Mouse (Mus musculus): Measurements from ENCODE around the gene Ykt6. TPM values are rescaled to one million over a fixed set of nuclear protein-coding genes. Genes with fewer than 3 reads are reported as not detected.

Gene Ykt6
- total and polyA plus RNA-seq, 3 experiments = 79.8 to 117 (median 95.8) TPM

GRCm38 (mm10) chr11:5980108-5980507 is 24.6 kb downstream of the Ykt6 start:
- TF ChIP-seq TCF12 (IDR thresholded peaks at IDR 0.05; ENCODE audit: low read depth, low read length) (no peak), JUND (conservative IDR thresholded peaks at IDR 0.05; ENCODE audit: low read depth, low read length) (no peak), NRF1 (IDR thresholded peaks at IDR 0.05; ENCODE audit: low read depth, low read length) (no peak), NELFE (IDR thresholded peaks at IDR 0.05; ENCODE audit: low read depth, low read length) (no peak), MAFK (IDR thresholded peaks at IDR 0.05; ENCODE audit: insufficient replicate concordance, low read length) (no peak), ZC3H11A (IDR thresholded peaks at IDR 0.05; ENCODE audit: low read depth, low read length) (no peak), ETS1 (conservative IDR thresholded peaks at IDR 0.05; ENCODE audit: low read depth, low read length) (no peak), CHD2 (IDR thresholded peaks at IDR 0.05; ENCODE audit: low read length) (no peak), KAT2A (IDR thresholded peaks at IDR 0.05; ENCODE audit: insufficient replicate concordance, low read length) (no peak), MAX (IDR thresholded peaks at IDR 0.05; ENCODE audit: low read length) (no peak), BHLHE40 (IDR thresholded peaks at IDR 0.05; ENCODE audit: low read depth, low read length) (no peak), TBP (conservative IDR thresholded peaks at IDR 0.05; ENCODE audit: low read depth, low read length) (no peak), MYC (IDR thresholded peaks at IDR 0.05; ENCODE audit: low read depth, low read length) (no peak), HCFC1 (IDR thresholded peaks at IDR 0.05; ENCODE audit: low read depth, low read length) (no peak), USF1 (IDR thresholded peaks at IDR 0.05; ENCODE audit: low read depth, low read length) (no peak), USF2 (conservative IDR thresholded peaks at IDR 0.05; ENCODE audit: low read depth, low read length) (no peak), PAX5 (IDR thresholded peaks at IDR 0.05; ENCODE audit: low read length) (no peak), MXI1 (IDR thresholded peaks at IDR 0.05; ENCODE audit: low read depth, low read length) (no peak), MAZ (IDR thresholded peaks at IDR 0.05; ENCODE audit: low read depth, low read length) (no peak), POLR2AphosphoS2 (IDR thresholded peaks at IDR 0.05; ENCODE audit: low read depth, low read length) (no peak)
- in situ Hi-C loops (cut with MboI; ENCODE audit: low pct_ligation_motif_present, low pct_unique_long_range_greater_than_20kb, low sequenced_read_pairs) = no loop called here
- Histone ChIP-seq H3K4me1 (ENCODE audit: control insufficient read depth in 1 of 2, insufficient read depth in 2 of 2) (peaks cover 26 to 27% of the 10 kb centered on the region in 2 experiments), H3K79me2 (replicated peaks; ENCODE audit: control insufficient read depth, extremely low read depth, insufficient read depth, poor library complexity, severe bottlenecking) (no peaks in the 10 kb centered on the region), H3K4me3 (replicated peaks in 1 of 3; ENCODE audit: low read depth in 2 of 3, low read length in 2 of 3, poor library complexity in 1 of 3) (no peak overlapping the region), H3K36me3 (replicated peaks in 1 of 2; ENCODE audit: control insufficient read depth in 1 of 2, insufficient read depth in 1 of 2, low read length in 1 of 2) (no peaks in the 10 kb centered on the region), H3K4me2 (ENCODE audit: insufficient read depth, low read depth, poor library complexity, severe bottlenecking) (no peak overlapping the region), H3K9me3 (replicated peaks; ENCODE audit: low read length) (no peaks in the 10 kb centered on the region), H3K27me3 (replicated peaks) (no peaks in the 10 kb centered on the region), H3K9ac (ENCODE audit: insufficient read depth, low read depth) (no peak overlapping the region), H3K27ac (ENCODE audit: insufficient read depth, low read depth) (no peak overlapping the region)
- dilution Hi-C loops (cut with MboI; ENCODE audit: extremely low pct_ligation_motif_present, extremely low pct_unique_long_range_greater_than_20kb, low sequenced_read_pairs) = no loop called here
- no peak for DNase-seq (ENCODE audit: extremely low read depth)

- Histone ChIP-seq H3K27ac (ENCODE audit: insufficient read depth, low read depth) (no peak overlapping the region), H3K4me1 (ENCODE audit: control insufficient read depth in 1 of 2, insufficient read depth in 2 of 2) (peaks cover 27 to 28% of the 10 kb centered on the region in 2 experiments), H3K4me3 (replicated peaks in 1 of 3; ENCODE audit: low read depth in 2 of 3, low read length in 2 of 3, poor library complexity in 1 of 3) (no peak overlapping the region), H3K9me3 (replicated peaks; ENCODE audit: low read length) (no peaks in the 10 kb centered on the region), H3K9ac (ENCODE audit: insufficient read depth, low read depth) (no peak overlapping the region), H3K79me2 (replicated peaks; ENCODE audit: control insufficient read depth, extremely low read depth, insufficient read depth, poor library complexity, severe bottlenecking) (no peaks in the 10 kb centered on the region), H3K36me3 (replicated peaks in 1 of 2; ENCODE audit: control insufficient read depth in 1 of 2, insufficient read depth in 1 of 2, low read length in 1 of 2) (no peaks in the 10 kb centered on the region), H3K27me3 (replicated peaks) (no peaks in the 10 kb centered on the region), H3K4me2 (ENCODE audit: insufficient read depth, low read depth, poor library complexity, severe bottlenecking) (no peak overlapping the region)
- in situ Hi-C loops (cut with MboI; ENCODE audit: low pct_ligation_motif_present, low pct_unique_long_range_greater_than_20kb, low sequenced_read_pairs) = no loop called here
- no peak for DNase-seq (ENCODE audit: extremely low read depth)
- dilution Hi-C loops (cut with MboI; ENCODE audit: extremely low pct_ligation_motif_present, extremely low pct_unique_long_range_greater_than_20kb, low sequenced_read_pairs) = no loop called here
- TF ChIP-seq ELF1 (IDR thresholded peaks at IDR 0.05; ENCODE audit: low read depth, low read length) = no peak
Measured at GRCm38 (mm10) chr11:5980561-5980960, 25.1 kb downstream of the Ykt6 start.
